Mouse (Mus musculus): ENCODE measurements around the gene Tor1a. TPM values are rescaled to one million over a fixed set of nuclear protein-coding genes. Genes with fewer than 3 reads are reported as not detected.
A peak's percentile ranks its signal among the peaks of the same experiment; 100 is the strongest.

Gene Tor1a
- polyA plus RNA-seq, 1 experiment from 2014 or later: 82.0 TPM

GRCm38 (mm10) chr2:30994853-30995252 lies 27.1 kb upstream of the Tor1a start:
- 95% methylated on average over 4 of the region's 4 CpGs for WGBS
- Histone ChIP-seq H3K4me2 (replicated peaks) (no peak overlapping the region), H3K4me1 (replicated peaks; ENCODE audit: control insufficient read depth, insufficient read depth, low read length) (no peaks in the 10 kb centered on the region), H3K4me3 (replicated peaks; ENCODE audit: low read length) (no peak overlapping the region), H3K36me3 (replicated peaks; ENCODE audit: control insufficient read depth, insufficient read depth) (peaks cover 12% of the 10 kb centered on the region), H3K9ac (no peak overlapping the region), H3K27ac (no peak overlapping the region), H3K9me3 (ENCODE audit: control insufficient read depth, low read length) (no peaks in the 10 kb centered on the region), H3K27me3 (ENCODE audit: control insufficient read depth, insufficient read depth, low read length) (no peaks in the 10 kb centered on the region)
- ATAC-seq (ENCODE audit: low FRiP score) (no peak), DNase-seq (ENCODE audit: low spot score) (no peak)

GRCm38 (mm10) chr2:30990221-30990620 lies 22.5 kb upstream of the Tor1a start:
- Histone ChIP-seq H3K27ac (no peak overlapping the region), H3K27me3 (ENCODE audit: control insufficient read depth, insufficient read depth, low read length) (no peaks in the 10 kb centered on the region), H3K4me2 (replicated peaks) (no peak overlapping the region), H3K4me1 (replicated peaks; ENCODE audit: control insufficient read depth, insufficient read depth, low read length) (0 out of 2 replicates have a peak, but pooled peaks cover 2% of the 10 kb centered on the region), H3K9me3 (ENCODE audit: control insufficient read depth, low read length) (no peaks in the 10 kb centered on the region), H3K4me3 (replicated peaks; ENCODE audit: low read length) (no peak overlapping the region), H3K36me3 (replicated peaks; ENCODE audit: control insufficient read depth, insufficient read depth) (no peaks in the 10 kb centered on the region), H3K9ac (no peak overlapping the region)
- no peak for ATAC-seq (ENCODE audit: low FRiP score)
- WGBS: 96% methylated on average over 9 of the region's 9 CpGs
- no peak for DNase-seq (ENCODE audit: low spot score)

DNA sequence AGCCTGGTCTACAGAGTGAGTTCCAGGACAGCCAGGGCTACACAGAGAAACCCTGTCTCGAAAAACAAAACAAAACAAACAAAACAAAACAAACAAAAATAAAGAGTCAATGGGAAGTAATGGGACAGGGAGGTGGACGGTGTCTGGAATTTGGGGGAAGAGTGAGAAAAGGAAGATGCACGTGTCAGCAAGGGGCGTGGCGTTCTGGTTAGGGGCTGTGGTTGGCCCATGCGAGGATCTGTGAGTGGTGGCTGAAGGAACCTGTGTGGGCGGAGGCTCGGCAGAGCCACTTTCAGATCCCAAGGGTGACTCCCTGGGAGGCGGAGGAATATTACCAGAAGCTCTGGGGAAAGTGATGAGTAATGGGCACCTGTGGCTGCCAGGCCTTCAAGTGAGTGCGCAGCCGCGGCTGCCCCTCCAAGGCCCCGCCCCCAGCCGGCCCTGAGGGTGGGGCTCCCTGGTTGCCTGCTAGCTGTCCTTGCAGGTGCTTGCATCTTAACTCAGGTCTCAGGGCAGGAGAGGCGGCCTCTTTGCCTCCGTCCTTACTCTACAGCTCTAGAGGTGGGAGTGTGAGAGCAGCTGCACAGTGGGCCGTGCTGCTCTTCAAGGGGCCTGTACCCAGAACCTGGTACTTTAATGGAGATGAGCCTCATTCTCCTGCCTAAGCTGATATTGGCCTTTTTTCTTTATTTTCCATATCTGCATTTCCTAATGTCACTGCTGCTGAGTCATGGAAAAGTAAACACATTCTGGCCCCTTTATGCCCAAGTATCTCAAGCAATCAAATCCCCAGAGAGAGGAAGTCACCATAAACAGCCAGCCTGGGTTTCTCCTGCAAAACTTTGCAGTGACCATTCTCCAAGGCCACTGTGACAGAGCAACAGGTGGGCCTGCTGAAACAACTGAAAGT lies 17.6 kb upstream of the Tor1a start:
- 31% methylated on average over 17 of the region's 17 CpGs for WGBS
- no peak overlapping the region for H3K4me2 ChIP-seq (replicated peaks)
- no peaks in the 10 kb centered on the region for H3K36me3 ChIP-seq (replicated peaks; ENCODE audit: control insufficient read depth, insufficient read depth)
- no peaks in the 10 kb centered on the region for H3K27me3 ChIP-seq (ENCODE audit: control insufficient read depth, insufficient read depth, low read length)
- H3K4me3 ChIP-seq (replicated peaks; ENCODE audit: low read length): no peak overlapping the region
- H3K4me1 ChIP-seq (replicated peaks; ENCODE audit: control insufficient read depth, insufficient read depth, low read length): peaks cover 15% of the 10 kb centered on the region
- no peaks in the 10 kb centered on the region for H3K9me3 ChIP-seq (ENCODE audit: control insufficient read depth, low read length)
- no peak for ATAC-seq (ENCODE audit: low FRiP score)
- no peak overlapping the region for H3K27ac ChIP-seq
- no peak overlapping the region for H3K9ac ChIP-seq
- no peak for DNase-seq (ENCODE audit: low spot score)

GRCm38 (mm10) chr2:30983024-30983423 lies 15.3 kb upstream of the Tor1a start:
- no peaks in the 10 kb centered on the region for H3K9me3 ChIP-seq (ENCODE audit: control insufficient read depth, low read length)
- H3K4me3 ChIP-seq (replicated peaks; ENCODE audit: low read length): peak overlapping the region; percentile 68
- DNase-seq (ENCODE audit: low spot score): no peak
- peak overlapping the region; percentile 60 for H3K4me2 ChIP-seq (replicated peaks)
- H3K27me3 ChIP-seq (ENCODE audit: control insufficient read depth, insufficient read depth, low read length): no peaks in the 10 kb centered on the region
- no peak overlapping the region for H3K27ac ChIP-seq
- peaks cover 14% of the 10 kb centered on the region for H3K36me3 ChIP-seq (replicated peaks; ENCODE audit: control insufficient read depth, insufficient read depth)
- H3K9ac ChIP-seq: 0 out of 2 replicates have a peak overlapping the region, but pooled peaks have one; percentile 73
- no peak for ATAC-seq (ENCODE audit: low FRiP score)
- 42% methylated on average over 7 of the region's 7 CpGs for WGBS
- H3K4me1 ChIP-seq (replicated peaks; ENCODE audit: control insufficient read depth, insufficient read depth, low read length): peaks cover 15% of the 10 kb centered on the region

GRCm38 (mm10) chr2:30981790-30982513 lies 14.2 kb upstream of the Tor1a start, which contains the start of the genes BC005624 and Usp20:
TSS of gene BC005624 (minus strand) at chr2:30982201.
TSS of gene Usp20 (plus strand) at chr2:30982279.
- H3K27ac ChIP-seq: peak within 1 kb of the TSS; percentile 76
- H3K4me3 ChIP-seq (replicated peaks; ENCODE audit: low read length): peak within 1 kb of the TSS; percentile 68
- H3K9me3 ChIP-seq (ENCODE audit: control insufficient read depth, low read length): no peaks in the 10 kb centered on the region
- DNase-seq (ENCODE audit: low spot score): peak; percentile 99
- H3K27me3 ChIP-seq (ENCODE audit: control insufficient read depth, insufficient read depth, low read length): no peaks in the 10 kb centered on the region
- H3K4me1 ChIP-seq (replicated peaks; ENCODE audit: control insufficient read depth, insufficient read depth, low read length): peaks cover 15% of the 10 kb centered on the region
- ATAC-seq (ENCODE audit: low FRiP score): peak; percentile 98
- WGBS: under 1% methylated on average over 66 of the region's 66 CpGs
- peak within 1 kb of the TSS; percentile 74 for H3K4me2 ChIP-seq (replicated peaks)
- H3K9ac ChIP-seq: peak within 1 kb of the TSS; percentile 73
- H3K36me3 ChIP-seq (replicated peaks; ENCODE audit: control insufficient read depth, insufficient read depth): peaks cover 24% of the 10 kb centered on the region

DNA sequence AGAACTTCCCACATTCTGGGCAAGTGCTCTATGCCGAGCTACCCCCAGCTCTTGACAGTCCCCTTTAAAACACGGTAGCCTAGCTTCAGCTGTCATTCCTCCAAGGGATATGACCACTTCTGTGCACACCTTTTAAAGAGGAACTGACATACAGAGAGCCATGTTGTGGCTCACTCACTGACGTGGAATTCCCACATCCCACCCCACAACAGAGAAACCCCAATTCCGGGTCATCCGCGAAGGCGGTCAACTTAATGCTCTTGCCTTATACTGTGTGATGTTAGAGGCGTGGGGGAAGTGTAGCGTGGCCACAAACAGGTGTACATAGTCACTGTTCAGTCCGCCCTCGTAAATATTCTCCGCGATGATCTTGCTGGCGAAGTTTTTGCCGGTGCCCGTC lies 907 bp downstream of the Tor1a start:
- Histone ChIP-seq H3K4me1 (replicated peaks; ENCODE audit: control insufficient read depth, insufficient read depth, low read length) (peaks cover 16% of the 10 kb centered on the region), H3K9ac (peak overlapping the region; percentile 96), H3K9me3 (ENCODE audit: control insufficient read depth, low read length) (no peaks in the 10 kb centered on the region), H3K27ac (no peak overlapping the region), H3K4me2 (replicated peaks) (peak overlapping the region; percentile 90), H3K4me3 (replicated peaks; ENCODE audit: low read length) (peak overlapping the region; percentile 98), H3K36me3 (replicated peaks; ENCODE audit: control insufficient read depth, insufficient read depth) (peaks cover 45% of the 10 kb centered on the region), H3K27me3 (ENCODE audit: control insufficient read depth, insufficient read depth, low read length) (no peaks in the 10 kb centered on the region)
- 26% methylated on average over 16 of the region's 16 CpGs for WGBS
- no peak for ATAC-seq (ENCODE audit: low FRiP score)
- DNase-seq (ENCODE audit: low spot score): no peak

- WGBS: 93% methylated on average over 8 of the region's 8 CpGs
- no peak for DNase-seq (ENCODE audit: low spot score)
- no peak overlapping the region for H3K4me3 ChIP-seq (replicated peaks; ENCODE audit: low read length)
- no peaks in the 10 kb centered on the region for H3K27me3 ChIP-seq (ENCODE audit: control insufficient read depth, insufficient read depth, low read length)
- 0 out of 2 replicates have a peak overlapping the region, but pooled peaks have one; percentile 90 for H3K4me2 ChIP-seq (replicated peaks)
- ATAC-seq (ENCODE audit: low FRiP score): no peak
- no peak overlapping the region for H3K27ac ChIP-seq
- no peaks in the 10 kb centered on the region for H3K9me3 ChIP-seq (ENCODE audit: control insufficient read depth, low read length)
- peaks cover 54% of the 10 kb centered on the region for H3K36me3 ChIP-seq (replicated peaks; ENCODE audit: control insufficient read depth, insufficient read depth)
- H3K4me1 ChIP-seq (replicated peaks; ENCODE audit: control insufficient read depth, insufficient read depth, low read length): peaks cover 16% of the 10 kb centered on the region
- no peak overlapping the region for H3K9ac ChIP-seq
Measured at GRCm38 (mm10) chr2:30965627-30966026, 2.1 kb downstream of the Tor1a start.

GRCm38 (mm10) chr2:30962570-30963254 lies 5.0 kb downstream of the Tor1a start:
- Histone ChIP-seq H3K27me3 (ENCODE audit: control insufficient read depth, insufficient read depth, low read length) (no peaks in the 10 kb centered on the region), H3K4me3 (replicated peaks; ENCODE audit: low read length) (no peak overlapping the region), H3K9ac (no peak overlapping the region), H3K9me3 (ENCODE audit: control insufficient read depth, low read length) (no peaks in the 10 kb centered on the region), H3K27ac (no peak overlapping the region), H3K4me2 (replicated peaks) (no peak overlapping the region), H3K36me3 (replicated peaks; ENCODE audit: control insufficient read depth, insufficient read depth) (peaks cover 83% of the 10 kb centered on the region), H3K4me1 (replicated peaks; ENCODE audit: control insufficient read depth, insufficient read depth, low read length) (peaks cover 16% of the 10 kb centered on the region)
- WGBS: 91% methylated on average over 11 of the region's 11 CpGs
- DNase-seq (ENCODE audit: low spot score) (no peak), ATAC-seq (ENCODE audit: low FRiP score) (no peak)

DNA sequence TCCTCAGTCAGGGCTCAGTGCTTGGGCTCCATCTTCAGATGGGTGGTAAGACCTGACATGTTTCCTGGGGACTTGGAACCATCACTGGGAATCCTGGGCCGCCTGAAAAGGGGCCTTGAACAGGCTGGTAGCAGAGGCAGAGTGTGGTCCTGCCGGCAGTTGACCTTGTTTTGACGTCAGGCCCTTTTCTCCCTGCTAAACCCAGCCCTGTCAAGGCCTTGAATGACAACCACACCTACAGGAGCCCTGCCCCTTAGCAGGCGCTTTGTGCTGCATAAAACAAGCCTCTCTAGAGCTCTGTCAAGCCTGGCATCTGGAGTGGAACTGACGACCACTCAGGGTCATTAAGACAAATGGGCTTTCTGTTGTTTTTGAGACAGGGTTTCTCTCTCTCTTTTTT lies 7.9 kb downstream of the Tor1a start:
- H3K36me3 ChIP-seq (replicated peaks; ENCODE audit: control insufficient read depth, insufficient read depth): peaks cover 99% of the 10 kb centered on the region
- no peak overlapping the region for H3K27ac ChIP-seq
- WGBS: 47% methylated on average over 5 of the region's 5 CpGs
- no peak for ATAC-seq (ENCODE audit: low FRiP score)
- H3K4me2 ChIP-seq (replicated peaks): no peak overlapping the region
- H3K9ac ChIP-seq: no peak overlapping the region
- no peaks in the 10 kb centered on the region for H3K27me3 ChIP-seq (ENCODE audit: control insufficient read depth, insufficient read depth, low read length)
- no peak for DNase-seq (ENCODE audit: low spot score)
- H3K9me3 ChIP-seq (ENCODE audit: control insufficient read depth, low read length): no peaks in the 10 kb centered on the region
- no peak overlapping the region for H3K4me3 ChIP-seq (replicated peaks; ENCODE audit: low read length)
- H3K4me1 ChIP-seq (replicated peaks; ENCODE audit: control insufficient read depth, insufficient read depth, low read length): peaks cover 2% of the 10 kb centered on the region; the same call in 1 of the 2 replicates

Measured in hindbrain, embryonic 14.5 days (tissue).